Mouse (Mus musculus) midbrain, embryonic 16.5 days (tissue): Measurements from ENCODE around the gene Emx1. TPM values are rescaled to one million over a fixed set of nuclear protein-coding genes. Genes with fewer than 3 reads are reported as not detected.

ENCODE experiments used
- ATAC-seq: fragments of 200-750 bp; cut with Nextera tagmentation; 2 replicates; pipeline ENCODE4 v1.8.0; 2017; ENCODE audit warnings: moderate TSS enrichment
- H3K27ac ChIP-seq: fragments of 300-500 bp; sonication (generic); 2 replicates; pipeline ENCODE4 v1.5.1; 2014; ENCODE audit warnings: mild to moderate bottlenecking, low read length, mixed read lengths
- H3K27me3 ChIP-seq: fragments of 300-500 bp; sonication (generic); 2 replicates; pipeline ENCODE4 v1.6.1; 2014; ENCODE audit warnings: low read depth, low read length, mixed read lengths; ENCODE audit not compliant: control insufficient read depth, insufficient read depth
- H3K36me3 ChIP-seq: fragments of 300-500 bp; sonication (generic); 2 replicates; pipeline ENCODE4 v1.6.1; 2014; ENCODE audit warnings: mild to moderate bottlenecking, low read length, moderate library complexity, mixed read lengths; ENCODE audit not compliant: control insufficient read depth, insufficient read depth
- H3K4me1 ChIP-seq: fragments of 300-500 bp; sonication (generic); 2 replicates; pipeline ENCODE4 v1.6.1; 2014; ENCODE audit warnings: mild to moderate bottlenecking, low read length, mixed read lengths; ENCODE audit not compliant: control insufficient read depth, insufficient read depth
- H3K4me2 ChIP-seq: fragments of 300-500 bp; sonication (generic); 2 replicates; pipeline ENCODE4 v1.6.1; 2014; ENCODE audit warnings: mild to moderate bottlenecking, low read length, mixed read lengths
- H3K4me3 ChIP-seq: fragments of 300-500 bp; sonication (generic); 2 replicates; pipeline ENCODE4 v1.5.1; 2014; ENCODE audit warnings: low read depth, mild to moderate bottlenecking, low read length, moderate library complexity, mixed read lengths
- H3K9ac ChIP-seq: fragments of 300-500 bp; sonication (generic); 2 replicates; pipeline ENCODE4 v1.6.1; 2014; ENCODE audit warnings: low read depth, low read length, mixed read lengths
- H3K9me3 ChIP-seq: fragments of 300-500 bp; sonication (generic); replicated peaks from 2 replicates; pipeline ENCODE4 v1.6.1; 2014; ENCODE audit warnings: mild to moderate bottlenecking, low read length, mixed read lengths; ENCODE audit not compliant: control insufficient read depth, poor library complexity, severe bottlenecking
- WGBS: fragments of 180-500 bp; shearing (Covaris S2); extraction: QIAGEN DNeasy Blood & Tissue Kit; methylation state at CpG from one replicate; pipeline ENCODE4 v1.1.7; 2014; 5-methylcytosine and 5-hydroxymethylcytosine counted together
- polyA plus RNA-seq: library from polyadenylated mRNA; unstranded; fragments of >200 nt; fragmentation: Nextera tagmentation; extraction: Ambion mirVana; gene quantifications from 2 replicates; pipeline ENCODE4 v1.2.1, GENCODE M21; 2015

Emx1 gene
- polyA plus RNA-seq, 1 experiment from 2014 or later: 1.2 TPM

GRCm38 (mm10) chr6:85253275-85253674 is 66.0 kb downstream of the Emx1 start:
- H3K4me2 ChIP-seq: no peak overlapping the region
- no peak overlapping the region for H3K27ac ChIP-seq
- no peaks in the 10 kb centered on the region for H3K4me1 ChIP-seq
- 81% methylated on average over 3 of the region's 3 CpGs for WGBS
- H3K9me3 ChIP-seq: no peaks in the 10 kb centered on the region
- H3K36me3 ChIP-seq: no peaks in the 10 kb centered on the region
- no peak overlapping the region for H3K4me3 ChIP-seq
- no peaks in the 10 kb centered on the region for H3K27me3 ChIP-seq
- no peak for ATAC-seq
- no peak overlapping the region for H3K9ac ChIP-seq

Other genes with a start within 250 kb of the Emx1 start
- gene Exoc6b, start 117.9 kb upstream of the Emx1 start, polyA plus RNA-seq: 54.3 and 57.6 TPM in 2 replicates
- gene Spr, start 49.7 kb upstream of the Emx1 start, polyA plus RNA-seq: 25.3 and 28.7 TPM in 2 replicates
- 27.6 and 41.3 TPM in 2 replicates for gene Sfxn5, start 146.0 kb downstream of the Emx1 start, polyA plus RNA-seq
- 20.2 and 21.1 TPM in 2 replicates for gene Rab11fip5, start 187.2 kb downstream of the Emx1 start, polyA plus RNA-seq
- not detected in 2 replicates for gene Noto, start 236.4 kb downstream of the Emx1 start, polyA plus RNA-seq
- 73.3 and 78.2 TPM in 2 replicates for gene Smyd5, start 244.6 kb downstream of the Emx1 start, polyA plus RNA-seq